Mouse (Mus musculus) midbrain, embryonic 15.5 days (tissue): ENCODE measurements around the gene Hsd3b2. TPM values are rescaled to one million over a fixed set of nuclear protein-coding genes. Genes with fewer than 3 reads are reported as not detected.

Source experiments
- polyA plus RNA-seq: library from polyadenylated mRNA; unstranded; fragments of >200 nt; fragmentation: Nextera tagmentation; extraction: Ambion mirVana; gene quantifications from 2 replicates; pipeline ENCODE4 v1.2.1, GENCODE M21; 2015

Gene Hsd3b2
- polyA plus RNA-seq, 1 experiment from 2014 or later, result 0.05 TPM

Other genes starting within 250 kb of the Hsd3b2 start
- gene Hsd3b4, start 214.0 kb downstream of the Hsd3b2 start, polyA plus RNA-seq, result not detected in 2 replicates
- gene Gm10681, start 135.7 kb downstream of the Hsd3b2 start, polyA plus RNA-seq, result not detected in 2 replicates
- 0.10 TPM in 1 of 2 replicates, not detected in the other for gene Hsd3b5, start 94.3 kb downstream of the Hsd3b2 start, polyA plus RNA-seq
- gene Hsd3b3, start 38.6 kb upstream of the Hsd3b2 start, polyA plus RNA-seq, result 0.22 and 0.27 TPM in 2 replicates
- 0.62 and 0.70 TPM in 2 replicates for gene Hsd3b6, start 89.9 kb upstream of the Hsd3b2 start, polyA plus RNA-seq
- not detected in 2 replicates for gene Hsd3b1, start 135.3 kb upstream of the Hsd3b2 start, polyA plus RNA-seq
- 0.10 TPM in 1 of 2 replicates, not detected in the other for gene Hao2, start 168.7 kb upstream of the Hsd3b2 start, polyA plus RNA-seq